Mouse (Mus musculus): ENCODE measurements around the gene Mrpl45. TPM values are rescaled to one million over a fixed set of nuclear protein-coding genes. Genes with fewer than 3 reads are reported as not detected.

Gene Mrpl45
- 10 to 100 TPM; 11.0 to 11.5 TPM for total RNA-seq (2023)

DNA sequence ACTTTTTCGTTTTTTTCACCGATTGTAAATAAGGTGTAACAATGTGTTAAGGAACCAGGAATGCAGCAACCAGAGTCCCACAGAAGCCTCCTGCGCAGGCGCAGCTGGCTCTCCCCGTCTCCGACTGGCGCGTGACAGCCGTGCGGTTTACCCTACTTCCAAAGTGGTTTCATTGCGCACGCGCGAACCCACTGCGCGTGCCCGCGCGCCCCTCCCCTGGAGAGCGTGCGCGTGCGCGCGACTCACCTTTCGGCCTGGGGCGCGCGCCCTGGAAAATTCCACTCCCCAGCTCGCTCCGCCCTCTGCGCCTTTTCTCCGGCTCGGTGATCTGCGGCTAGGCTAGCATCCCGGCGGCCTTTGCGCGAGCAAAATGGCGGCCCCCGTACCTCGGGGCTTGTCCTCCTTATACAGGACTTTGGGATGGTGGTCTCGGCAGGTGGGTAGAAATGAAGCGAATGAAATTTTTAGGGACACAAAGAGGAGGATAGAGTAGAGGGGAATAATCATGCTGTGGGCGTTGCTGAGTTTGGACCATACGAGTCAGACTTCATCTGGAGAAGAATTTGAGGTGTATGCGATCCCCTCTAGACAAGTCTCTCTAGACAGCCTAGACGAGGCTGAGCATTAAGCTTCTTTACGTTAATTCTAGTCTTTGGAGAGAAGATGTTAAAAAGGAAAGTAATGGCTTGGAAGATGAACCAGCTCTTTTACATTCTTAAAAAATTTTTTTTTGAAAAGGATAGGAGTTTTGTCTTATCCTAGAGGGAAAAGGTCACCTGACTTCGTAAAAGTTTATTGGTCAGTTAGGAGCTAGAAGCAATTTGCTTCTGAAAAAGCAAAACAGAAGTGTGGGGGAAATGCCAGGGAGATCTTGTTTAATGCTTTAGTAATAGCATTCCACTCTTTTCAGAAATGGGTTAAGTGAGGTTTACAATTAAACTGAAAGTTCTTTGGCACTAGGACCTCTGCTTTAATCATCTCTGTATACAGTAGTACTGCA, at the start of gene Mrpl45:
TSS of gene Mrpl45 (plus strand) at position 213 of the 1,000 bp plus-strand sequence.

DNA sequence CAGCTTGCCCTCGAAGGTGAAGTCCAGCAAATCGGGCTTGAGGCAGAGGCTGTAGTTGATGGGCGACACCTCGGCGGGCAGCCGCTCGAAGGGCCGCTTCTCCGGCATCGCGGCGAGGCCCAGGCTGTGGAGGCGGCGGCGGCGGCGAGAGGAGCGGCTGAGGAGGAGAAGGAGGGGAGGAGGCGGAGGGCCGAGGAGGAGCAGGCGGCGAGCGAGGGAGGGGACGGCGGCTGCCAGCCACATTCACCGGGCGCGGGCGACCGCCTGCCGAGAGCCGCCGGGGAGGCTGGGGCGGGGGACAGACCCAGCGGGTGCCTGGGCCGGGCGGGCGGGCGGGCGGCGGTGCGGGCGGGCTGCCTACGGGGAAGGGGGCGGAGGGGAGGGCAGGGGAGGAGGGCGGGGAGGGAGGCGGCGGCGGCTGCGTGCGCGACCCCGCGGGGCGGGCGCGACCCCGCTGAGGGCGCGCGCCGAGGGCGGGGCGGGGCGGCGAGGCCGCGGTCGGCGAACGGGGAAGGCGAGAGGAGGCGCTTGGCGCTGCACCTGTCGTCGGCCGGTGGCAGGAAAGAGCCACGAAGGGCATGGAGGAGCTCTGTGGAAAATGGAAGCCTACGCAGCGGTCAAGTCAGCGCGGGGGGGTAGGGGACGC, 35.2 kb upstream of the Mrpl45 start, which contains the start of gene Npepps:
TSS of gene Npepps (minus strand) at position 423 of the 646 bp plus-strand sequence.

DNA sequence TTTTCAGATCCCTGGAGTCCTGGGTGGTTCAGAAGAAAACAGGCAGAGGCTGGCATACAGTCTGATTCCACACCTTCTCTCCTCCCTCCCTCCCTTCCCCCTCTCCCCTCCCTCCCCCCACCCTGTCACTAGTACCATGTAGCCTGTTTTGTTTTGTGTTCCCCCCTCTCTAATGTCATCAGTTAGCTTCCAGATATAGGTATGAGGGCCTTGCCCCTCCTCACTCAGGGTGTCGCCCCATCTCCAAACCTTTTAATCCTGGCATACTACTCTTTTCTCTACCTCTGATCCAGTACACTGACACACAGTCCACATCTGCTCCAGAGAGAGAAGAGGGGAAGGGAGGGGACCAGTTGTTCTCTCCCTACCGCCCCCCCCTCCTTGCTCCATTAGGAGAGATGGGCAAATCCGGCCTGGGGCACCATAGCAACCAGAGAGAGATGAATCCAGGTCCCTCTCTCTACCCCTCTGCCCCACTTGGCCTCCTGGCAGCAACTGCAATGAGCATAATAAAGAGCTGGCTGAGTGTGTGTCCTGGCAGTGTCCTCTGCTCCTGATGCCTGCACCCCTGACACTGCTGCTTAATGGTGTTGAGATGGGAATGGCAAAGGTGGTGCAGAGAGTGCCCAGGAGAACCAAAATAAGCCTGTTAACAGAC, 36.6 kb downstream of the Mrpl45 start, which contains the start of gene Gpr179:
TSS of gene Gpr179 (minus strand) at position 51 of the 658 bp plus-strand sequence.

DNA sequence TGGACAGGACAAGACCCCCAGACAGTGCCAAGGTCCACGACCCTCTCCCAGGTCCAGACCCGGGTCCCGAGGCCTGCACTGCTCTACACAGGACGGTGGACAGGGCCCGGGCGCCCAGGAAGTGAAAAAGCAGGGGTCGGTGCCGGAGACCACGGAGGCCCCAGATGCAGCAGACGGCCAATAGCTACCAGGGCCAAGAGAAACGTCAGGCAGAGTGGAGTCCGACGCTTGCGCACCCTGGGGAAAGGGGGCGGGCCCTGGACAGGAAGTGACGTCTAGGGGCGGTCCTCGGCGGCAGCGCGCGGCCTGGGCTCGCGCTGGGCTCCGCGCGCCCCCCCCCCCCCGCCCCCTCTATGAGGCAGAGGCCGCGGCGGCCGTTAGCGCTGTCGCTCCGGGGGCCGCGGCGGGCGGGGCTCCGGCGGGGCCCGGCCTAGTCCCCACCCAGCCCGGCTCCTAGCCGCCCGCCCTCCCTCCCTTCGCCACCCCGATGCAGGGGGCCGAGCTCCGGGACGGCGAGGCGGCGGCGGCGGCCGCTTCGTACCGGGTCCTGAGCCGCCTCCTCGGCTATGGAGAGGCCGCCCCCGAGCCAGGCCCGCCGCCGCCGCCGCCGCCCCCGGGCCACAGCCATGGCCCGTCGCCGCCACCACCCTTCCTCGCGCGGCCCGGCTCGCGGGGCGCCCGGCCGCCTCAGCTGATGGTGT, 46.6 kb downstream of the Mrpl45 start, which contains the start of gene Socs7:
TSS of gene Socs7 (plus strand) at position 604 of the 701 bp plus-strand sequence.

Other genes starting within 250 kb of the Mrpl45 start
- gene Tbx21, start 200.4 kb upstream of the Mrpl45 start, total RNA-seq (2023), result under 1 TPM in 1 of 2 experiments, not detected in 1; 0.13 TPM
- gene Tbkbp1, start 164.2 kb upstream of the Mrpl45 start, total RNA-seq (2023), result 10 to 100 TPM; 34.7 to 51.1 TPM
- gene Kpnb1, start 127.8 kb upstream of the Mrpl45 start, total RNA-seq (2023), result 100 to 1,000 TPM in 1 of 2 experiments, 10 to 100 TPM in 1; 95.5 to 111 TPM
- 100 to 1,000 TPM; 140 to 168 TPM for gene Npepps, start 35.1 kb upstream of the Mrpl45 start, total RNA-seq (2023)
- gene Gpr179, start 36.4 kb downstream of the Mrpl45 start, total RNA-seq (2023), result under 1 TPM in 1 of 2 experiments, not detected in 1; 0.04 TPM
- gene Socs7, start 46.8 kb downstream of the Mrpl45 start, total RNA-seq (2023), result 1 to 10 TPM; 8.6 to 9.3 TPM
- gene Arhgap23, start 99.8 kb downstream of the Mrpl45 start, total RNA-seq (2023), result 10 to 100 TPM; 27.6 to 38.6 TPM
- gene 4933428G20Rik, start 184.6 kb downstream of the Mrpl45 start, total RNA-seq (2023), result not detected